Mouse (Mus musculus): Measurements from ENCODE around the gene Ttc26.

The Ttc26 gene

GRCm38 (mm10) chr6:38381129-38381771 lies at the start of gene Ttc26:
Gene Ttc26, plus strand, starts transcription at chr6:38381469.
- DNase-seq (ENCODE audit: low read depth, low spot score) = peak; percentile 94

GRCm38 (mm10) chr6:38335264-38335663 lies 46.0 kb upstream of the Ttc26 start:
- DNase-seq (ENCODE audit: low read depth, low spot score) = no peak

GRCm38 (mm10) chr6:38337166-38337705 lies 44.0 kb upstream of the Ttc26 start:
- DNase-seq (ENCODE audit: low read depth, low spot score) = no peak

- DNase-seq (ENCODE audit: low read depth, low spot score) = no peak
These were observed 43.3 kb upstream of the Ttc26 start for GRCm38 (mm10) chr6:38337951-38338350.

GRCm38 (mm10) chr6:38339078-38339477 lies 42.2 kb upstream of the Ttc26 start:
- DNase-seq (ENCODE audit: low read depth, low spot score) = no peak

- no peak for DNase-seq (ENCODE audit: low read depth, low spot score)
These were observed 39.3 kb upstream of the Ttc26 start for GRCm38 (mm10) chr6:38341751-38342665.

- no peak for DNase-seq (ENCODE audit: low read depth, low spot score)
These were observed 38.6 kb upstream of the Ttc26 start for GRCm38 (mm10) chr6:38342666-38342992.

- DNase-seq (ENCODE audit: low read depth, low spot score) = no peak
These were observed 37.7 kb upstream of the Ttc26 start for GRCm38 (mm10) chr6:38343581-38343980.

- DNase-seq (ENCODE audit: low read depth, low spot score) = no peak
These were observed 37.1 kb upstream of the Ttc26 start for GRCm38 (mm10) chr6:38344006-38344670.

- DNase-seq (ENCODE audit: low read depth, low spot score) = peak; percentile 77
These were observed 35.5 kb upstream of the Ttc26 start for GRCm38 (mm10) chr6:38345796-38346195.

GRCm38 (mm10) chr6:38347875-38348274 lies 33.4 kb upstream of the Ttc26 start:
- no peak for DNase-seq (ENCODE audit: low read depth, low spot score)

- no peak for DNase-seq (ENCODE audit: low read depth, low spot score)
These were observed 32.3 kb upstream of the Ttc26 start for GRCm38 (mm10) chr6:38348811-38349453.

- no peak for DNase-seq (ENCODE audit: low read depth, low spot score)
These were observed 31.5 kb upstream of the Ttc26 start for GRCm38 (mm10) chr6:38349806-38350205.

- no peak for DNase-seq (ENCODE audit: low read depth, low spot score)
These were observed 29.3 kb upstream of the Ttc26 start for GRCm38 (mm10) chr6:38351930-38352329.

- peak; percentile 56 for DNase-seq (ENCODE audit: low read depth, low spot score)
These were observed 28.8 kb upstream of the Ttc26 start for GRCm38 (mm10) chr6:38352451-38352850.

- DNase-seq (ENCODE audit: low read depth, low spot score) = no peak
These were observed 28.1 kb upstream of the Ttc26 start for GRCm38 (mm10) chr6:38353181-38353580.

- peak; percentile 79 for DNase-seq (ENCODE audit: low read depth, low spot score)
These were observed 27.2 kb upstream of the Ttc26 start, which contains the start of gene Zc3hav1 for GRCm38 (mm10) chr6:38353811-38354722. Gene Zc3hav1, minus strand, starts transcription at chr6:38354603.

GRCm38 (mm10) chr6:38354723-38355353 lies 26.4 kb upstream of the Ttc26 start:
- DNase-seq (ENCODE audit: low read depth, low spot score) = no peak

GRCm38 (mm10) chr6:38355354-38355823 lies 25.9 kb upstream of the Ttc26 start:
- peak; percentile 56 for DNase-seq (ENCODE audit: low read depth, low spot score)

- DNase-seq (ENCODE audit: low read depth, low spot score) = no peak
These were observed 25.4 kb upstream of the Ttc26 start for GRCm38 (mm10) chr6:38355862-38356261.
